Mouse (Mus musculus): Measurements from ENCODE around the gene Vmn2r80. TPM values are rescaled to one million over a fixed set of nuclear protein-coding genes. Genes with fewer than 3 reads are reported as not detected.
"Not testable (repeated sequence)": the region's sequence is repeated elsewhere in the genome, so short reads cannot be mapped to it uniquely, and the experiment has no call there.

Gene Vmn2r80
- not detected in 2 replicates for polyA plus RNA-seq (2015; fragmentation: Nextera tagmentation; extraction: Ambion mirVana)

- H3K27me3 ChIP-seq; ATAC-seq (ENCODE audit: low FRiP score, low read depth); H3K9ac ChIP-seq; H3K36me3 ChIP-seq; H3K4me2 ChIP-seq; H3K27ac ChIP-seq (replicated peaks); H3K4me3 ChIP-seq; H3K4me1 ChIP-seq (replicated peaks); H3K9me3 ChIP-seq: not testable (repeated sequence)
- 82% methylated on average over 4 of the region's 4 CpGs for WGBS
These were observed at the start of gene Vmn2r80 for GRCm38 (mm10) chr10:79148469-79148868. Gene Vmn2r80, plus strand, starts transcription at chr10:79148769.

DNA sequence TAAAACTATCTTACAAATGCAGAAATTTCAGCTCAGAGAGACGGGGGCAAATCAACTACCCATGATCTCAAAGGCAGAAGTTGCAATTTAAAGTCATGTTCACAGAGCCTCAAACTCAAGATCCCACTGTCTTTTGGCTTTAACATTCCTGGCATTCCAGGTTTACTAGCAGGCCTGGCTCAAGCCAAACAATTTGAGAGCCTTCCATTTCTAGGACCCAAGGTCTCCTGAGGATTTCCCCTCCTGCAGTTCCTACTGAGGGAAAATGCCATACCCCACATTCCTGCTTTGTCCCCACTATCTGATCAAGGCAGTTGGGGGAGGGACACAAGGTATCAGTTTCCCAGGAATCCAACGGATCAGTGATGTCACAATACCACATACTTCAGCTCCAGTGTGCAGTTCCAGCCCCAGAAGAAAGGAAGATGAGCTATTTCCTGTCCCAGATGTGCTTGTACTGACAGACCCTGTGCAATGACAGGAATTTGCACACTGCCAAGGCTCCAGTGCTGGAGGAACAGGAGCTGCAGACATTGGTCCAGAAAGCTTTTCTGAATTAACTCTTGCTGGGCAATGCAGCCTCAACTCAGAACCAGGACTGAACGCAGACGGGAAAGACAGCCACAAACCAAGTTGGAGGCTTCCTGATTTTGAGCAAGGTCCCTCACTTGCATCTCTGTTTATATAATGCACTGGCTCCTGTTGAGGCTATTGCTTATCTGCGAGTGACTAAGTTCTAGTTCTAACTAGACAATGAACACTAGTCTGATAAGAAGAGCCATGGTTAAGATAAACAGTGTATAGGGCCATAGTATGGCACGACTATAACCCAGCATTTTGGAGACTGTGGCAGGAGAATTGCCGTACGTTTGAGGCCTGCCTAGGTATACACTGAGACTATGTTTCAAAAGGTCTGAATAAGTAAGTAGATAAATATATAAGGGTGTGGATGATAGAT, 42.0 kb upstream of the Vmn2r80 start:
- Histone ChIP-seq H3K27me3 (no peaks in the 10 kb centered on the region), H3K4me2 (no peak overlapping the region), H3K27ac (replicated peaks) (no peak overlapping the region), H3K9me3 (no peaks in the 10 kb centered on the region), H3K36me3 (no peaks in the 10 kb centered on the region), H3K4me1 (replicated peaks) (no peaks in the 10 kb centered on the region), H3K4me3 (no peak overlapping the region), H3K9ac (no peak overlapping the region)
- 77% methylated on average over 8 of the region's 8 CpGs for WGBS
- ATAC-seq (ENCODE audit: low FRiP score, low read depth) = no peak; the same call in 1 of the 2 replicates

DNA sequence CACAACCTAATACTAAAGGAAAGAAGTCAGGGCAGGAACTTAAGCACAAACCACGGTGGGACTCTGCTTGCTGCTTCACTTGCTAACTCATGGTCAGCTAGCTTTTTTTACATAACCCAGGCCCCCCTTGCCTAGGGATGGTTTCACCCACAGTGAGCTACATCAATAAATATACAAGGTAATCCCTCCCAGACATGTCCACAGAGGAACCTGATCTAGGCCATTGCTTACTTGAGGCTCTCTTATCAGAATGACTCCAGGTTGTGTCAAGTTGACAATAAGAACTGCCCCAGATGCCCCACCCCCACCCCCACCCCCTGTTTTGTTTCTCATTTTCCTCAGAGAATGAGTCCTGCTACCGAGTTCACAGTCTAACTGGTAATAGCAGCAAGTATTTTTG, 41.0 kb upstream of the Vmn2r80 start:
- ATAC-seq (ENCODE audit: low FRiP score, low read depth) = no peak
- H3K9ac ChIP-seq = no peak overlapping the region
- no peak overlapping the region for H3K4me2 ChIP-seq
- no peaks in the 10 kb centered on the region for H3K9me3 ChIP-seq
- H3K4me3 ChIP-seq = no peak overlapping the region
- H3K27me3 ChIP-seq = no peaks in the 10 kb centered on the region
- H3K4me1 ChIP-seq (replicated peaks) = no peaks in the 10 kb centered on the region
- WGBS = 73% methylated on average over 2 of the region's 2 CpGs
- no peaks in the 10 kb centered on the region for H3K36me3 ChIP-seq
- H3K27ac ChIP-seq (replicated peaks) = no peak overlapping the region

GRCm38 (mm10) chr10:79109156-79109555, 39.4 kb upstream of the Vmn2r80 start:
- Histone ChIP-seq H3K9ac (no peak overlapping the region), H3K27ac (replicated peaks) (no peak overlapping the region), H3K27me3 (no peaks in the 10 kb centered on the region), H3K4me2 (no peak overlapping the region), H3K4me3 (no peak overlapping the region), H3K4me1 (replicated peaks) (no peaks in the 10 kb centered on the region), H3K9me3 (no peaks in the 10 kb centered on the region), H3K36me3 (no peaks in the 10 kb centered on the region)
- 86% methylated on average over 1 of the region's 1 CpGs for WGBS
- ATAC-seq (ENCODE audit: low FRiP score, low read depth) = no peak

DNA sequence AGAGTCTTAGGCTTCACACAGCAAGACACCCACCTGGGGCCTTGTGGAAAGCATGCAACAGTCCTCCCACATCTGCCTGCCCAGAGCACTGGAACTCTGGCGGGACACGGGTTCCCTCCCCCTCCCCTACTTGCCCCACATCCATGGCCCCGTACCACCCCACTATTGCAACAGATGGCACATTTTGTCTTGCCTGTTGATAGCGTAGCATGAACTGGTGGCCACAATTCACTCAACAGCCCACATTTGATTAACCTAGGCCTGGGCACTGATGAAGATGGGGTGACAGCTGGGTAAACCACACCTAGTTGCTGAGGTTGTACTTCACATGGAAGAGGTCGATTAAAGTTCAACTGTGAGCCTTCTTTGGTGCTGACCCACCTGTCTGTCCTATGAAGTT, 38.1 kb upstream of the Vmn2r80 start:
- Histone ChIP-seq H3K27ac (replicated peaks) (no peak overlapping the region), H3K27me3 (no peaks in the 10 kb centered on the region), H3K9ac (no peak overlapping the region), H3K4me2 (no peak overlapping the region), H3K4me3 (no peak overlapping the region), H3K9me3 (no peaks in the 10 kb centered on the region), H3K36me3 (no peaks in the 10 kb centered on the region), H3K4me1 (replicated peaks) (no peaks in the 10 kb centered on the region)
- WGBS = 89% methylated on average over 5 of the region's 5 CpGs
- ATAC-seq (ENCODE audit: low FRiP score, low read depth) = no peak

- Histone ChIP-seq H3K4me2 (no peak overlapping the region), H3K4me3 (no peak overlapping the region), H3K27ac (replicated peaks) (no peak overlapping the region), H3K36me3 (no peaks in the 10 kb centered on the region), H3K9ac (no peak overlapping the region), H3K4me1 (replicated peaks) (no peaks in the 10 kb centered on the region), H3K27me3 (no peaks in the 10 kb centered on the region), H3K9me3 (no peaks in the 10 kb centered on the region)
- no peak for ATAC-seq (ENCODE audit: low FRiP score, low read depth)
- 59% methylated on average over 1 of the region's 1 CpGs for WGBS
These were observed 33.5 kb upstream of the Vmn2r80 start for GRCm38 (mm10) chr10:79115085-79115484.

DNA sequence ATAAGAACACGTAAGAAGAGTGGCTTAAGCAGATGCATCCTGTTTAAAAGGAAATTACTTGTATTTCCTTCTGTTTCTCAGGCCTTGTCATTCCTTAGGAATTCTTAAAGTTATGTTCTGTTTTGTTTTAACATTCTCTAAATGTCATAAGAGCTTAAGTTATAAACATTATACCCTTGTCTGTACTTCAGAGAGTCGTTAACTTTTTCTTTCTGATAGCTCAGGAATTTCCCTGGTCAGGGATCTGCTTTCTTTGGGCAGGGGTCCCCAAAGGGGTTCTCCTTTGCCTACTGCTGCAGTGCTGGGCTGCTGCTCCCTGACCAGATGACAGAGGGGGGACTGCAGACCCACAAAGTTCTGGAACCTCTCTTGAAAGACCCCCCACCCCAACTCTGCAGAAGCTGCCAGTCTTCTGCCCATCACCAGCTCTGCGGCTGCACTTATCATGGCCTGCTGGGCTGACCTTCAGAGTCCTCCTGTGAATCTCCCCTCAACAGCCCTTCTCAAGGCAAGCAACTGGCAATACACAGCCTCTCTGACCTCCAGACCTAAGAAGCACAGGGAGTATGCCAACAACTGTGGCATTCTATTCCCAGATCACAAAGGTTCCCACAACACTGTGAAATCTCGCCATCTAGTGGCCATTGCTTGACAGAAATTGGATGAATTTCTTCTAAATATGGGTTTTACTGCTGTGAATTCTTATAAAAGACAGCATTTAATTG, 32.3 kb upstream of the Vmn2r80 start:
- peak; percentile 48; the same call in 1 of the 2 replicates for ATAC-seq (ENCODE audit: low FRiP score, low read depth)
- Histone ChIP-seq H3K4me3 (no peak overlapping the region), H3K9me3 (no peaks in the 10 kb centered on the region), H3K27ac (replicated peaks) (no peak overlapping the region), H3K4me1 (replicated peaks) (no peaks in the 10 kb centered on the region), H3K27me3 (no peaks in the 10 kb centered on the region), H3K36me3 (no peaks in the 10 kb centered on the region), H3K4me2 (no peak overlapping the region), H3K9ac (no peak overlapping the region)
- WGBS = 50% methylated on average over 4 of the region's 4 CpGs

- Histone ChIP-seq H3K9ac (no peak overlapping the region), H3K27ac (replicated peaks) (no peak overlapping the region), H3K27me3 (no peaks in the 10 kb centered on the region), H3K4me1 (replicated peaks) (no peaks in the 10 kb centered on the region), H3K36me3 (no peaks in the 10 kb centered on the region), H3K4me3 (no peak overlapping the region), H3K9me3 (no peaks in the 10 kb centered on the region), H3K4me2 (no peak overlapping the region)
- ATAC-seq (ENCODE audit: low FRiP score, low read depth) = no peak
These were observed 3.0 kb downstream of the Vmn2r80 start for GRCm38 (mm10) chr10:79151602-79152001.

DNA sequence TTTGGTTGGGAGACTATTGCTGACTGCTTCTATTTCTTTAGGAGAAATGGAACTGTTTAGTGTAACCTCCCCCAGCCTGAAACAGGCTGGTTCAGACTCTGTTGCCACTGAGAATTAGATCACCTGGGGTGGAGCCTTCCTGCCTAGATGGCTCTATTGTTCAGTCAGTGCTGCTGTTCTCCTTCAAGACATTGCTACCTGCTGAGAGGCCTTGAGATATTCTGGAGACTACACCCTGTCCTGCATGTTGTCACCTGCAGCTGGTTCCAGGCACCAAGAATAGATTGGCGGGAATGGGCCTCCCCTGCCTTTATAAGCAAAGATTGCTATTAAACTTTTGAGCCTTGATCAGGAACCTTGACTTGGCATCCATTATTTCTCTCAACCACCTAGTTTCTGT, 51.4 kb downstream of the Vmn2r80 start:
- not testable (repeated sequence) for H3K36me3 ChIP-seq; H3K4me1 ChIP-seq (replicated peaks); H3K4me2 ChIP-seq; H3K27ac ChIP-seq (replicated peaks); H3K4me3 ChIP-seq; H3K9ac ChIP-seq; H3K27me3 ChIP-seq; H3K9me3 ChIP-seq; ATAC-seq (ENCODE audit: low FRiP score, low read depth)
- 78% methylated on average over 1 of the region's 1 CpGs for WGBS

DNA sequence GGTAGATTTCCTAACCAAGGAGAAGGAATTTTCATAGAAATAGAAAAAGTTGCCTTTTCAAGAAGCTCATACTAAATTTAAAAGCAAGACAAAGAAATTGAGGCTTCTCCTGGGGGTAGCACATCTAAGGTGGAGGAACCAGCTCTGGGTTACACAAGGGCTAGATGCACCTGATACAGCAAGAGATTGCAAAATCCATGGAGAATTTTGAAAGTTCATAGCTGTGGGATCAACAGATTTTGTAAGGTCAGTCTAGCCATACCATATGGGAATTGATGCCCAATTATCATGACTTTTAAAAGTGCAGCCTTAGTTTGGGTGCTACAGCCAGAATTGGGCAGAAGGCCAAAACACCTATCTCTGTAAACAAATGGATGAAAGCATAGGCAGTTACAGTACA, 71.9 kb downstream of the Vmn2r80 start:
- ATAC-seq (ENCODE audit: low FRiP score, low read depth) = no peak
- H3K36me3 ChIP-seq = no peaks in the 10 kb centered on the region
- H3K4me2 ChIP-seq = no peak overlapping the region
- no peak overlapping the region for H3K9ac ChIP-seq
- no peaks in the 10 kb centered on the region for H3K4me1 ChIP-seq (replicated peaks)
- no peak overlapping the region for H3K4me3 ChIP-seq
- H3K27ac ChIP-seq (replicated peaks) = no peak overlapping the region
- H3K27me3 ChIP-seq = no peaks in the 10 kb centered on the region
- no peaks in the 10 kb centered on the region for H3K9me3 ChIP-seq

- H3K27me3 ChIP-seq = no peaks in the 10 kb centered on the region
- no peak for ATAC-seq (ENCODE audit: low FRiP score, low read depth)
- H3K4me3 ChIP-seq = no peak overlapping the region
- no peak overlapping the region for H3K4me2 ChIP-seq
- H3K4me1 ChIP-seq (replicated peaks) = no peaks in the 10 kb centered on the region
- H3K9me3 ChIP-seq = no peaks in the 10 kb centered on the region
- H3K36me3 ChIP-seq = no peaks in the 10 kb centered on the region
- no peak overlapping the region for H3K9ac ChIP-seq
- H3K27ac ChIP-seq (replicated peaks) = no peak overlapping the region
These were observed 73.0 kb downstream of the Vmn2r80 start for GRCm38 (mm10) chr10:79221606-79222005.

DNA sequence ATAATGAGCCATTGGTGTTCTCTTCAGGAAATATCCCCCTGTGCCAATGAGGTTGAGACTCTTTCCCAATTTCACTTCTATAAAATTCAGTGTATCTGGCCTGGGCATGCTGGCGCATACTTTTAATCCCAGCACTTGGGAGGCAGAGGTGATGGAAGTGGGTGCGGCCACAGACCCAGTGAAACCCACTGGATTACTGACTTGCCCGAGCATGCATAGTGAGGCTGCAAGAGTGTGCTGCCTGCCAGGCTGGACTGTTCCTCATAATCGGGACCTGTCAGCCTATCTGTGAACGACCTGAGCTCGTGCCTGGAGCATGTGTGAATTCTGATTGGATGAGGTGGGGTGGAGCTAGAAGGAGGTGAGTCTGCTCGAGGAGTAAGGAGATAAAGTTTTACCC, 73.6 kb downstream of the Vmn2r80 start:
- H3K4me2 ChIP-seq = no peak overlapping the region
- H3K36me3 ChIP-seq = no peaks in the 10 kb centered on the region
- no peaks in the 10 kb centered on the region for H3K9me3 ChIP-seq
- WGBS = 77% methylated on average over 7 of the region's 7 CpGs
- H3K27ac ChIP-seq (replicated peaks) = no peak overlapping the region
- no peaks in the 10 kb centered on the region for H3K4me1 ChIP-seq (replicated peaks)
- H3K9ac ChIP-seq = no peak overlapping the region
- no peaks in the 10 kb centered on the region for H3K27me3 ChIP-seq
- ATAC-seq (ENCODE audit: low FRiP score, low read depth) = no peak
- no peak overlapping the region for H3K4me3 ChIP-seq

All from hindbrain, embryonic 15.5 days (tissue).